Mouse (Mus musculus): Measurements from ENCODE around the gene Il12a.

DNA sequence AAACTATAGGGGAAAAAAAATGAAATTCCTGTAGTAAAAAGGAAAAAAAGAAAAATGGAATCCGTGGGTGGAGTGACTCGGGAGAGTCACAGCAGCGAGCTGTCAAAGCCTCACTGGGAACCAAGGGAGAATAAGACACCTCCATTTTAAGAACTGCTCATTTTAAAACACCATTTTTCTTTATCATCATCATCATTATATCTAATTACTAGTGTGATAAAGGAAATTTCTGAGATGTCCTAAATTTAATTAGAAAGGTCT is 53.0 kb downstream of the Il12a start:
- no peak for TF ChIP-seq CTCF (IDR thresholded peaks at IDR 0.05; ENCODE audit: low read depth)
- TF ChIP-seq EP300 (IDR thresholded peaks at IDR 0.05; ENCODE audit: low read depth), result no peak
